Mouse (Mus musculus): ENCODE results near the gene Ankrd31.
"Not testable (repeated sequence)": the region's sequence is repeated elsewhere in the genome, so short reads cannot be mapped to it uniquely, and the experiment has no call there.

Ankrd31 gene

GRCm38 (mm10) chr13:96859161-96859560 is 111.1 kb downstream of the Ankrd31 start:
- DNase-seq (ENCODE audit: low read depth): no peak

GRCm38 (mm10) chr13:96870742-96871141 is 122.7 kb downstream of the Ankrd31 start:
- no peak for DNase-seq (ENCODE audit: low read depth)

GRCm38 (mm10) chr13:96874071-96874470 is 126.0 kb downstream of the Ankrd31 start:
- DNase-seq (ENCODE audit: low read depth): no peak

GRCm38 (mm10) chr13:96878220-96879057 is 130.4 kb downstream of the Ankrd31 start:
- DNase-seq (ENCODE audit: low read depth): no peak

GRCm38 (mm10) chr13:96884534-96884933 is 136.5 kb downstream of the Ankrd31 start:
- no peak for DNase-seq (ENCODE audit: low read depth)

GRCm38 (mm10) chr13:96889985-96890384 is 141.9 kb downstream of the Ankrd31 start:
- DNase-seq (ENCODE audit: low read depth): no peak

- DNase-seq (ENCODE audit: low read depth): no peak
These were observed 147.1 kb downstream of the Ankrd31 start for GRCm38 (mm10) chr13:96895144-96895543.

- no peak for DNase-seq (ENCODE audit: low read depth)
These were observed 158.6 kb downstream of the Ankrd31 start for GRCm38 (mm10) chr13:96906717-96907116.

- no peak for DNase-seq (ENCODE audit: low read depth)
These were observed 163.1 kb downstream of the Ankrd31 start for GRCm38 (mm10) chr13:96911202-96911601.

GRCm38 (mm10) chr13:96923134-96923533 is 175.1 kb downstream of the Ankrd31 start:
- not testable (repeated sequence) for DNase-seq (ENCODE audit: low read depth)

GRCm38 (mm10) chr13:96923999-96924961 is 176.2 kb downstream of the Ankrd31 start, which contains the start of gene Gcnt4:
Gene Gcnt4 (plus strand): TSS chr13:96924689.
- DNase-seq (ENCODE audit: low read depth): peak; percentile 36

- DNase-seq (ENCODE audit: low read depth): no peak
These were observed 177.1 kb downstream of the Ankrd31 start for GRCm38 (mm10) chr13:96924985-96925745.

- DNase-seq (ENCODE audit: low read depth): no peak
These were observed 178.1 kb downstream of the Ankrd31 start for GRCm38 (mm10) chr13:96925991-96926725.

- no peak for DNase-seq (ENCODE audit: low read depth)
These were observed 179.7 kb downstream of the Ankrd31 start for GRCm38 (mm10) chr13:96927781-96928180.

GRCm38 (mm10) chr13:96928432-96929039 is 180.5 kb downstream of the Ankrd31 start:
- DNase-seq (ENCODE audit: low read depth): no peak

- no peak for DNase-seq (ENCODE audit: low read depth)
These were observed 184.7 kb downstream of the Ankrd31 start for GRCm38 (mm10) chr13:96932745-96933144.

GRCm38 (mm10) chr13:96933367-96933766 is 185.3 kb downstream of the Ankrd31 start:
- no peak for DNase-seq (ENCODE audit: low read depth)

GRCm38 (mm10) chr13:96936173-96936777 is 188.2 kb downstream of the Ankrd31 start:
- no peak for DNase-seq (ENCODE audit: low read depth)

GRCm38 (mm10) chr13:96937059-96937558 is 189.0 kb downstream of the Ankrd31 start:
- DNase-seq (ENCODE audit: low read depth): no peak

- no peak for DNase-seq (ENCODE audit: low read depth)
These were observed 191.6 kb downstream of the Ankrd31 start for GRCm38 (mm10) chr13:96939680-96940079.
